In genomic region chr17:12029921-12030461, GRCm38 (mm10) we compare ENCODE assay signal across 11 mouse cellular contexts.
A peak's percentile ranks its signal among the peaks of the same experiment; 100 is the strongest.
DNase-seq lines count a peak whose midpoint lies in the region; ATAC-seq and TF ChIP-seq lines count a peak whose summit lies in the region.
"Had no signal": no experiment of that assay in that cellular context is flagged by ENCODE, and none has a peak within 500 bp of the region (broad histone marks: within the 10 kb centered on the region; RNA-seq: fewer than 3 reads in every experiment).

No protein-coding gene starts in this region.

- 0 out of 2 replicates have a peak overlapping the region, but pooled peaks have one; percentile 19 for H3K4me2 ChIP-seq in kidney, postnatal 0 days (ENCODE audit: low read length)
- no peak overlapping the region for H3K4me2 ChIP-seq in embryonic facial prominence, embryonic 11.5 days (ENCODE audit: low read depth, low read length)
- H3K4me2 ChIP-seq in hindbrain, postnatal 0 days (ENCODE audit: low read depth, low read length) = peak overlapping the region; percentile 38
- H3K4me2 ChIP-seq in neural tube, embryonic 13.5 days = peak overlapping the region; percentile 42

- TF ChIP-seq CTCF in kidney, postnatal 0 days (IDR thresholded peaks at IDR 0.05; ENCODE audit: low read depth) = no peak
- TF ChIP-seq CTCF in hindbrain, postnatal 0 days (IDR thresholded peaks at IDR 0.05; ENCODE audit: low read depth) = no peak

- no peaks in the 10 kb centered on the region for H3K36me3 ChIP-seq in kidney, postnatal 0 days (ENCODE audit: insufficient read depth, low read length)
- no peaks in the 10 kb centered on the region for H3K36me3 ChIP-seq in embryonic facial prominence, embryonic 11.5 days (replicated peaks; ENCODE audit: control insufficient read depth, insufficient read depth, low read depth, low read length)
- H3K36me3 ChIP-seq in hindbrain, postnatal 0 days (ENCODE audit: insufficient read depth, low read length) = no peaks in the 10 kb centered on the region
- no peaks in the 10 kb centered on the region for H3K36me3 ChIP-seq in neural tube, embryonic 13.5 days
- H3K36me3 ChIP-seq: G1E had no signal

- no peak for ATAC-seq in kidney, postnatal 0 days (replicated peaks; ENCODE audit: low FRiP score, low read depth)
- no peak for ATAC-seq in embryonic facial prominence, embryonic 11.5 days (replicated peaks; ENCODE audit: insufficient number of reproducible peaks, low FRiP score, low TSS enrichment, low read depth)
- 0 out of 2 replicates have a peak, but pooled peaks have one; percentile 8 for ATAC-seq in hindbrain, postnatal 0 days
- ATAC-seq in neural tube, embryonic 13.5 days (ENCODE audit: low read depth) = peak; percentile 58
- no peak for ATAC-seq in CD4-positive, CD25-positive, alpha-beta regulatory T cell, adult 4 months

- no peak overlapping the region for H3K9ac ChIP-seq in kidney, postnatal 0 days (ENCODE audit: low read depth, low read length)
- H3K9ac ChIP-seq in embryonic facial prominence, embryonic 11.5 days (replicated peaks; ENCODE audit: low read length) = no peak overlapping the region
- H3K9ac ChIP-seq in hindbrain, postnatal 0 days (replicated peaks; ENCODE audit: low read length) = no peak overlapping the region
- H3K9ac ChIP-seq in neural tube, embryonic 13.5 days = peak overlapping the region; percentile 60

- H3K27me3 ChIP-seq in kidney, postnatal 0 days (ENCODE audit: insufficient read depth, low read length) = no peaks in the 10 kb centered on the region
- no peaks in the 10 kb centered on the region for H3K27me3 ChIP-seq in embryonic facial prominence, embryonic 11.5 days (ENCODE audit: control insufficient read depth, insufficient read depth, low read length)
- no peaks in the 10 kb centered on the region for H3K27me3 ChIP-seq in hindbrain, postnatal 0 days (ENCODE audit: insufficient read depth, low read length)
- H3K27me3 ChIP-seq in neural tube, embryonic 13.5 days = no peaks in the 10 kb centered on the region

- no peaks in the 10 kb centered on the region for H3K4me1 ChIP-seq in kidney, postnatal 0 days (replicated peaks; ENCODE audit: insufficient read depth, low read length)
- no peaks in the 10 kb centered on the region for H3K4me1 ChIP-seq in embryonic facial prominence, embryonic 11.5 days (ENCODE audit: control insufficient read depth, insufficient read depth, low read length)
- H3K4me1 ChIP-seq in hindbrain, postnatal 0 days (ENCODE audit: insufficient read depth, low read length) = 0 out of 2 replicates have a peak, but pooled peaks cover 6% of the 10 kb centered on the region
- H3K4me1 ChIP-seq in neural tube, embryonic 13.5 days (replicated peaks) = peaks cover 37% of the 10 kb centered on the region

- DNase-seq in kidney, postnatal 0 days (ENCODE audit: low spot score) = peak; percentile 54
- no peak for DNase-seq in kidney, adult 11 months
- peak; percentile 37 for DNase-seq in embryonic facial prominence, embryonic 11.5 days (ENCODE audit: low spot score)
- peak; percentile 32 for DNase-seq in hindbrain, postnatal 0 days (ENCODE audit: low spot score)
- DNase-seq in gastrocnemius, postnatal 36 days = no peak
- no peak for DNase-seq in cerebellum, adult 11 months

- intact Hi-C loops in gastrocnemius, postnatal 36 days (cut with DNase I) = no loop called here

- no peak overlapping the region for H3K27ac ChIP-seq in kidney, postnatal 0 days
- no peak overlapping the region for H3K27ac ChIP-seq in embryonic facial prominence, embryonic 11.5 days (replicated peaks; ENCODE audit: low read depth, low read length)
- peak overlapping the region; percentile 51; the same call in 1 of the 2 replicates for H3K27ac ChIP-seq in hindbrain, postnatal 0 days
- peak overlapping the region; percentile 84 for H3K27ac ChIP-seq in neural tube, embryonic 13.5 days (replicated peaks)
- H3K27ac ChIP-seq: macrophage had no signal

- no peaks in the 10 kb centered on the region for H3K9me3 ChIP-seq in kidney, postnatal 0 days (replicated peaks; ENCODE audit: low read length)
- H3K9me3 ChIP-seq in embryonic facial prominence, embryonic 11.5 days (replicated peaks; ENCODE audit: control insufficient read depth, low read length) = no peaks in the 10 kb centered on the region
- H3K9me3 ChIP-seq in hindbrain, postnatal 0 days (ENCODE audit: low read length) = no peaks in the 10 kb centered on the region
- H3K9me3 ChIP-seq in neural tube, embryonic 13.5 days = no peaks in the 10 kb centered on the region
- H3K9me3 ChIP-seq: G1E had no signal

- no peak overlapping the region for H3K4me3 ChIP-seq in kidney, postnatal 0 days (replicated peaks; ENCODE audit: low read depth, low read length)
- H3K4me3 ChIP-seq in embryonic facial prominence, embryonic 11.5 days (ENCODE audit: low read depth, low read length) = no peak overlapping the region
- H3K4me3 ChIP-seq in hindbrain, postnatal 0 days (ENCODE audit: low read length) = no peak overlapping the region
- peak overlapping the region; percentile 6 for H3K4me3 ChIP-seq in neural tube, embryonic 13.5 days
- H3K4me3 ChIP-seq: erythroblast, embryonic 14.5 days had no signal

- WGBS in kidney, postnatal 0 days = 14% methylated on average over 14 of the region's 14 CpGs
- 16% methylated on average over 14 of the region's 14 CpGs for WGBS in embryonic facial prominence, embryonic 11.5 days
- 14% methylated on average over 14 of the region's 14 CpGs for WGBS in hindbrain, postnatal 0 days
- 2% methylated on average over 14 of the region's 14 CpGs for WGBS in neural tube, embryonic 13.5 days

Comparison
In these comparisons a context has a peak if more than half of its experiments do, and no peak if none do; other contexts are left out.
1. DNase-seq: peak in kidney, postnatal 0 days (single experiment), embryonic facial prominence, embryonic 11.5 days (single experiment) and hindbrain, postnatal 0 days (single experiment); none in kidney, adult 11 months (single experiment), gastrocnemius, postnatal 36 days (0 of 2) and cerebellum, adult 11 months (single experiment).
2. ATAC-seq: peak in hindbrain, postnatal 0 days (single experiment) and neural tube, embryonic 13.5 days (single experiment); none in kidney, postnatal 0 days (single experiment), embryonic facial prominence, embryonic 11.5 days (single experiment) and CD4-positive, CD25-positive, alpha-beta regulatory T cell, adult 4 months (single experiment).
3. H3K27ac ChIP-seq: peak in hindbrain, postnatal 0 days (single experiment) and neural tube, embryonic 13.5 days (single experiment); none in kidney, postnatal 0 days (single experiment) and embryonic facial prominence, embryonic 11.5 days (single experiment).